Mouse (Mus musculus) CD4-positive, CD25-positive, alpha-beta regulatory T cell, adult 4 months (primary cell): Measurements from ENCODE around the gene Sh3bp5l. TPM values are rescaled to one million over a fixed set of nuclear protein-coding genes. Genes with fewer than 3 reads are reported as not detected.
"Not testable (repeated sequence)": the region's sequence is repeated elsewhere in the genome, so short reads cannot be mapped to it uniquely, and the experiment has no call there.

Experiments used
- ATAC-seq: one replicate; pipeline ENCODE4 v1.8.0; 2017
- polyA plus RNA-seq, 2 experiments: library from polyadenylated mRNA; unstranded; fragments of 100-300 nt; shearing (Covaris generic); gene quantifications; one replicate each; pipeline ENCODE4 v1.2.1; 2017

Gene Sh3bp5l
- polyA plus RNA-seq, result 1 to 10 TPM; 5.3 to 6.3 TPM

DNA sequence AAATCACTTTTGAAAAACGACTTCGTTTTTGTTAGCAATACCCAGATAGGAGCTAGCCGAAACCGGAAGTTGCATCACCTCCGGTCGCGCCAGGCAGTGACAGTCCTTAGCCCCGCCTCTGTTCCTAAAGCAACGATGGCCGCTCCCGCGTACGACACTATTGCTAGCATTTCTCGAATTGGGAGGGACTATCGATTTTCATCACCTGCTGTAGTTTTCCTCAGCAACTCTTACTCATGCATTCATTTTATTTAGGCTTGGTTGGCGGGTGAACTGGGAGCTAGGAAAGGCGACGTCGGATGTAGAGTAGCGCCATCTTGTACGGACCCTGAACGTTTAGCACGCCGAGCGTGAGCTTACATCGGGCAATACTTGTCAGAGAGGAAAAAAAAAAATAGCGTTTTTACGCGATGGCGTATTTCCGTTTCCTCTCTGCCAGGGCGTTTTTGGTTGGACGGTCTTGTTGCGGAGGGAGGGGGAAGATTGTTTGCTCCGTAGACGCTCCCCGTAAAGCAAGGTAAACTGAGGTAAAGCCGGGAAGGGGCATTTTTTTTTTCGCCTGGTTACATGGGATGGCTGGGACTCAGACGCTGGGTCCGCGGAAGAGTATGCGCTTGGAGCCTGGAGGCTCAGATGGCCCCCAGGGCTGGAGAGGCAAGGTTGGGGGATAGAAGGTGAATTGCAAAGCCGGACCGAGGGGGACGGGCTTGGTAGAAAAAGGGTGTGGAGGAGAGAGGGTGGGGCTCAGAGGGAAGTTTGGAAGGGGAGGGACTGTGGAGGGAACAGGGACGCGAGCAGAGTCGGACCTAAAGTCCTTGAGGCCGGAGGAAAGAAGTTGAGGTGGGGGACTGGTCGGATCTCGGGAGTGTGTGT is at the start of gene Sh3bp5l, which contains the start of gene Zfp672:
TSS of gene Sh3bp5l (plus strand) at position 449 of the 873 bp plus-strand sequence.
TSS of gene Zfp672 (minus strand) at position 64 of the 873 bp plus-strand sequence.
- ATAC-seq, result peak; percentile 94

DNA sequence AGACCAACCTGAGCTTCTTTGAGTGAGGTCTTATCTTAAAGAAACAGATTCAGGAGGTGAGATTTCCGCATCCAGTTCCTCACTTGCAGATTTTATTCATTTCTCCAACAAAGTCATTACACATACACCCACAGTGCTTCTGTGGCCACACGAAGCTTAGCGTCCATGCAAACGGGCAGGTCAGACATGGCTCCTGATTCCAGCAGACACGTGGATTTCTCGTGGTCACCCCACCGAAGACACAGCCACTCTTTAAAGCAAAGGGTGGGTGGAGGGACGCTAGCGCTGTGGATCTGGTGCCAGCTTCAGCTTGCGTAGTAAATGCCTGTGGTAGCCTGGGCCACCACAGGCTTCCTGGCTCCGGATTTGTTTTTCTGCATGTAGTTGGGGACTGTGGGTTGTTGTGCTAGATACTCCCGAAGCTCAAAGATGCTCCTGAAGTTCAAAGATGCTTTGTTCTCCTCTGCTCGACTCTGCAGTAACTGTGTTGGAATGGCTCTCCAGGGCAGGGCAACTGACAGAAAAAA is 48.5 kb upstream of the Sh3bp5l start:
- ATAC-seq, result no peak

DNA sequence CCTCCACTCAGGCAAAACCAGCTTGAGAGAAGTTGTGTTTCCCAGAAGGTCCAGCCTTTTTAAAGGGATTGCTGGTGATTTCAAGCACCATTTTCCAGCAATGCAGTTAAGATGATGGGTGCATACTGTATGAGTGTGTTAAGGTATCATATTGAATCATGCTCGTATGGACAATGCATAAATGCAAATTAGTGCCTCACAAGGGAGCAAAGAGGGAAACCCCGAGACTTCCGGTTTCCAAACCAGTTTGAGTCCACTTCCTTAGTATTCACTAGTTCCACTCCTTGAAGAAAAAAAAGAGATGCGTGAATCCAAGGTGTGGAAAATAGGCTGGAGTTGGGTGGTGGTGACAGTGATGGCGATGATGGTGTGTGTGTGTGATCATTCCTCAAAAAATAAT is 48.0 kb upstream of the Sh3bp5l start:
- ATAC-seq, result no peak

DNA sequence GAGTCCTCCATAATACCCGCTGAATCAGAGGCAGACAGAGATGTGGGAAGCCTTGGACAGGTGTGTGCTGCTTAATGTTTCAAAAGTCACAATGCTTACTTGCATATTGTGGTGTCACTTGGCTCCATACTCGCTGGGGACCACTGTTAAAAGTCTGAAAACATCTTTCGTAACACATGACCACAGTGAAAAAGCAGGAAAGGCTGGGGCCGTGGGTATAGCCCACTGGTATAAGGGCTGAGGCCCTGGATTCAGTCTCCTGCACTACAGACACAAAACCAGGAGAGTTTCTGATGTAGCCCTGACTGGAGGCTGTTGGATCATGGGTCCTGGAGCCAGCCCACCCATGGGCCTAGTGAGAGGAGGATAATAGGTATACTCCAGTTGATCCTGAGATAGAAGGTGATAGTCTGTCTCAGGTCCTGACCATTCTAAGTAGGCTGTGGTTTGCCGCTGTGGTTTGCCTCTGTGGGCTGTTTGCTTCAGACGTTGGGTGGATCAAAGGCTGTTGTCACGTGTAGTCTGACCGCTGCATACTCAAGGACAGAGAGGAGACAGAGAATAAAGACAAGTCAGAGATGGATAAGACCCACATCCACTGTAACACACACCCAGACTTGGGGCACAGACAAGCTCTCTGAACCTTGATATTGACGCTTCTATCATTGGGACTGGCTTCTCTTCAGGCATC is 40.4 kb upstream of the Sh3bp5l start:
- ATAC-seq, result no peak

DNA sequence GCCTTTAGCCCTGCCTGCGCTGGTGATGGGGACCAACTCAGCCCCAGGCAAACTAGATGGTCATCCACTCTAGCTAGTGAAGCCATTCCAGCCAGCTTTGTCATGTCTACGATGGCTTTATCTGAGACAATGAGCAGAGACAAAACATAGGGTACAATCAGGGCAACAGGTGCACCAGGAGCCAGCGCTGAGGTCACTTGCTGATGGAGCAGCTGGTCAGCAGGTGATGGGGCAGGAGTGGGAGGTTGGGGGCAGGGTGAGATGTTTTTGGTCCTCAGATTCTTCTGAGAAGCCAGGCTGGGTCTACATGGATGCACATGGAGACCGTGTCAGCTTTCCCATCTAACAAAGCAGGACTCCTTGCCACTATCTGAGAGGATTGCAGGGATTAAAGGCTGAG is 39.7 kb upstream of the Sh3bp5l start:
- ATAC-seq, result no peak

DNA sequence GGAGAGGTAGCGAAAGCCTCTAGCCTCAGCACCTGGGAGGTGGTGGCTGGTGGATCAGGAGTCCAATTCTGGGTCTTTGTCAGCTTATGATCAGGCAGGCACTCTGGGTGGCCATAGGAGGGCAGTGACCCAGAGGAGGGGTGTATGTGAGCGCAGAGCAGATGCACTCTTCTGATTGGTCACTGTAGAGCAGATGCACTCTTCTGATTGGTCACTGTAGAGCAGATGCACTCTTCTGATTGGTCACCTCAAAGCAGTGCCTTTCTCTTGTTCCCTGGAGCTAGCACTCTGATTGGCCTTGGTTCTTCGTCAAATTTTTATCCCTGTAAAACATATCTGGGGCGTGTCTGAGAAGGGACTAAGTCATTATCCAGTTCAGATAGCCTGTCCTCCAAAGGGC is 37.7 kb upstream of the Sh3bp5l start:
- no peak for ATAC-seq

DNA sequence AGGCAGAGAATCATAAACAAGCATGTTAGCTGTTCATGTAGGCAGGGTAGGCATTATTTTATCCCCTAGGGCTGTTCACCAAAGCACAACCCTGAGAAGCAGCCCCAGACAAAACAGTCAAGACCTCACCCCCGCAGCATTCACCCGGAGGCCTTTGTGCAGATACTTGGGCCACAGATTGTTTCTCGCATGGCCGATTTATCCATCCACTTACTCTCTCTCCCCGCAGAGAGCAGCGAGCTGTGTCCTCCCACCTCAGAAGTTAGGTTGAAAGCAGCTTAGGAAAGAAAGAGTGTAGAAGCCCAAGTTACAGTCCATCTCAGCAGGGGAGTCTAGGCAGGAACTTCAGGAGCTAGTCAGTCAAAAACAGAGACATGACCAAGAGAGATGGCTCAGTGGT is 33.1 kb upstream of the Sh3bp5l start:
- no peak for ATAC-seq

DNA sequence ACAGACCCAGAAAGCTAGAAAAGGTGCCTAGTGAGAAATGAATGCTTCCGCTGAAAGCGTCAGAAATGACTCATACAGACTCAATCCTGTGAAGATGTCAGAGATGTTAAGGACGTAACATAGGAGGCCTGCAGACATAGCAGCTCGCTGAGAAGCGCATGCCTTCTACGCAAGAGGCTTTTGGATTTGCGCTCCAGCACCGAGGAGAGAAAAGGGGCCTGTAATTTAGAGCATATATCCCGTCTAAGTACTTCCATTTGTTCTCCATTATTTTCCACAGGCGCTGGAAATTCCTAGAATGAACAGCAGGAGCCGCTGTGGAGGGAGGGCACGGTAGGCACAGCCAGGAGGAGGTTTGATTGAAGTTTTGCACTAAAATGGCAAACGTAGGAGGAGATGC is 29.5 kb upstream of the Sh3bp5l start:
- peak; percentile 49 for ATAC-seq

DNA sequence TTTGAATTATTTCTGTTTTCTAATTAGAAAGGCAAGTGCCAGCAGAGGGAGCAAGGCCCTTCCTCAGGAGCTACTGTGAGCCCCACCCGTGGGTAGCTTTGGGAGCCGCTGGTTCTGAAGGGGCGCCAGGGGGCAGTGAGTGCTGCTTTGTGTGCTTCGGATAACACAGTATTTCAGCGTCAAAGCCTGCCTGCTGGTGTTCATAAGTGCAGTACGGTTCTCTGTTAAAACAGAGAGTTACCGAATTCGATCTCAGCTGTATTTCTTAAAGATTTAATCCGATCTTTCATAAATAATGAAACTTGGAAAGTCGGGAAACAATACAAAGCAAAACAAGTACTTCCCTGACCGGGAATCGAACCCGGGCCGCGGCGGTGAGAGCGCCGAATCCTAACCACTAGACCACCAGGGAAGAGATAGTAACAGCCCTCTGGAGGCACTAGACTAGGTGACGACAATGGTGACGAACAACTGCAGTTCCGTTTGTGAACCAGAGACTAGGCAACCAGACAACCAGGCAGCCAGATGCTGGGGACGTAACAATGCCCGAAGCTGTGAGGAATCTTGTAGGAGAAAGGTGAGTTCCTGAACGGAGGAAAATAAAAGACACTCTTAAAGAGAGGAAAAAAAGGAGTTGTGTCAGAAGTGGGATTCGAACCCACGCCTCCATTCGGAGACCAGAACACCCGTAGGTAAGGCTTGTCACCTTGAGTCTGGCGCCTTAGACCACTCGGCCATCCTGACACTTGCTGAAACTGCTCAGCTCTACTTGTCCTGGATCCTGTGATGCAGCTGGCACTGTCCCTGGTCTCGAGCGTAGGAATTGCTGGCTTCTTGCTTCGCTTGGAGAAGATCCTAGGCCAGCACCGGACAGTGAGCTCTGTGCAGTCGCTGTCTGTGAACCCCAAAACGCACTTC is 28.4 kb upstream of the Sh3bp5l start:
- ATAC-seq, result peak; percentile 75

DNA sequence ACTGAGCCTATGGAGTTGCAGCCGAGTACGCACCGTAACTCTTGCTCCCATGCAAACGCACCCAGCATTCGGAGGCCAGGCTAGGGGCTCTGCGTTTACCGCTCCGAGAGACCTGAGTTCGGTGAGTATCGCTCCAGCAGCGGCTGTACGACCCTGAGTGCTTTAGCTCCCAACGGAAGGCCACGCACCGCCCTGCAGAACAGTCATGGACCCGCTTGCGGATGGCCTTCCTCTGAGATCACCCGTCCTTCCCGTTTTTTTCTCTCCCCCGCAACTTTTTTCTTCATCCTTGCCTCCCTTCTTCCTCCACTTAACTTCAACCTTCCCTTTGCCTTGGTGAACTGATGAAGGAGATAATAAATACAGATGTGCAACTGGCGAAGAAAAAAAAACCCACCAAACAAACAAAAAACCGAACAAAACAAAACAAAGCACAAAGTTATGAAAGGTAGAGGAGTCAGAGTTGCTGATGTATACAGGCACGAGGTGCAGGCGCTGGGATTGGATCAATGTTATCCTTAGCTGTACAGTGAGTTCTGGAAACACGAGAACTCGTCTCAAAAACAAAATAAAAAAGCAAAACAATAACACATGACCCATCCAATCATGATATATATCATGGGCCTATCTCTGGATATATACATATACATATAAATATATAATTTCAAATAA is 27.6 kb upstream of the Sh3bp5l start:
- ATAC-seq, result peak; percentile 9

DNA sequence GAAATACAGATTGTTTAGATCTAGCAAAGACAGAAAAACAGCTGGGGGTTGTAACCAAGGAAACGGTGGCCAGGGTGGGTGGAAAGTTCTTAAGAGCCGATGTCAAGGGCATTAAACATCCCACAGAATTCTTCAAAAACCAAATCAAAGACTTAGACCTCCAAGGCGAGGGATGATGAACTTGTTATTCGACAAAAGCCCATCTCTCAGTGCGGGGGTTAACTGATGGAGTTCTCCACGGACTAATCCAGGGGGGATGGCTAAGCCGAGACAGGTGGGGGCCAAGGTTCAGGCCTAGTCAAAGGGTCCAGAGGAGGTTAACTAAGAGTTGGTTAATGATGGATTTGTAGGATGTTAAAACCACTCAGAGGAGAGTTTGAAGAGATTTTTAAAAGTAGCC is 26.9 kb upstream of the Sh3bp5l start:
- no peak for ATAC-seq

DNA sequence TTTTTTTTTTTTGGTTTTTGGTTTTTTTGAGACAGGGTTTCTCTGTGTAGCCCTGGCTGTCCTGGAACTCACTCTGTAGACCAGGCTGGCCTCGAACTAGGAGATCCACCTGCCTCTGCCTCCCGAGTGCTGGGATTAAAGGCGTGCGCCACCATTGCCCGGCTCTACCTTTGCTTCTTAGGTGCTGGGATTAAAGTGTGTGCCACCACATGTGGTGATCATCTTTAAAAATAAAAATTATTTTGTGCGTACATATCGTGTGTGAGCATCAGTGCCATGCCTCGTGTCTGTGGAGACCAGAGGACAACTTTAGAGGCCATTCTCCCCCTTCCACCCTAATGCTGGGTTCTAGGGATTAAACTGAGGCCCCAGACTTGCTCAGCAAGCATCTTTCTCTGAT is 25.2 kb upstream of the Sh3bp5l start:
- not testable (repeated sequence) for ATAC-seq

DNA sequence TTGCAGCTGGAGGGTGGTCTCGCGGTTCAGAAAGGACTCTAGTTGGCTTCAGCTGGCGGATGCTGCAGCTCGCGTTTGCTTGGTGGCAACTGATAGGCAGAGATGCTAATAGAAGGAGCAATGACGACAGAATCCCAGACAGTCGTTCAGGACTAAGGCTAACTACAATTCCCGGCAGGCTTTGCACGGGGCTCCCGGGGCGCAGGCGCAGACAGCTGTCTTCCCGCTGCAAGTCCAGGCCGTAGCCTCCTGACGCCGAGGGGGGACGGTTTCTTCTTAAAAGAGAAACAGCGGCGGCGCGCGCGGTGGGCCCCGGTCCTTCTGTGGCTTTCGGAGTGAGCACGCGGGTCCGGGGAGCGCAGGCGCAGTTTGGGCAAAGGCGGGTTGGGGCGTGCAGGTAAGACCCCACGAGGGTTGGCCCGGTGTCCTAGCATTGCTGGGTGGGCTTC is 23.6 kb upstream of the Sh3bp5l start, which contains the start of gene Zfp692:
TSS of gene Zfp692 (plus strand) at position 210 of the 449 bp plus-strand sequence.
- peak; percentile 67 for ATAC-seq

DNA sequence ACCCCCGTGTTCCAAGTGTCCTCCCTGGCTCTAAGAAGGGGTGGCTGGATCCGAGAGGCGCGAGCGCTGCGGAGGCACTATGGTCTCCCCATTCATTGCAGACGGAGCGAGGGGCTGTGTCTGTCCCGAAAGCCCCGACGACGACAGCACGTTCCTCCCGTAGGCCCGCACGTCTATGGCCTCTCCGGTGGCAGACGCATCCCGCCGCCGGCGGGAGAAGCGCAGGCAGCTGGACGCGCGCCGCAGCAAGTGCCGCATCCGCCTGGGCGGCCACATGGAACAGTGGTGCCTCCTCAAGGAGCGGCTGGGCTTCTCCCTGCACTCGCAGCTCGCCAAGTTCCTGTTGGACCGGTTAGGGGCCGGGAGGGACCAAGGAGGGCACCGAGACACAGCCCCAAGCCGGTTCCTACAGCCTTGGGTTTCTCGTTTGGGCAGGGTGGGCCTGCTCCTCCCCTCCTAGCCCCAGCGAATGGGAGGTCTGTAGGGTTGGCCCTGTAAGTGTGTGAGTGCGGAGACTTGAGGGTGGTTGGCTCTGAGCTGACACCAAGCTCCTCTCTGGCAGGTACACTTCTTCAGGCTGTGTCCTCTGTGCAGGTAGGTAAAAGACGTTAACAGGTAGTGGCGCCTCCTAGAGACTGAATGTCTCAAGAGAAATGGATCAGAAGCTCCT is 23.0 kb upstream of the Sh3bp5l start:
- ATAC-seq, result peak; percentile 37

DNA sequence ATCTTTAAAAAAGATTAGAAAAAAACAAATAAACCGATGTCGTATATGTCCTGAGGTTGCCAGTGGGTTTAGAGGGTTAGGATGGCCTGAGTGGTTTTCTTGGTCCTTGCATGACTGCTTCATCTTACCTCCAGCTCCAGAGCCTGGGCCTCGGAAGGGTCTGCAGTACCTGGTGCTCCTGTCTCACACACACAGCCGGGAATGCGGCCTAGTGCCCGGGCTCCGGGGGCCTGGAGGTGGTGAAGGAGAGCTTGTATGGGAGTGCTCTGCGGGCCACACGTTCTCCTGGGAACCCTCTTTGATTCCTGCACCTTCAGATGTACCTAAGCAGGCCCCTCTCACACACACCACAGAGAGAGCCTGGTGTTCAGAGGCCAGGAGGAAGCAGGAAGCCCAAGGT is 21.9 kb upstream of the Sh3bp5l start:
- no peak for ATAC-seq

DNA sequence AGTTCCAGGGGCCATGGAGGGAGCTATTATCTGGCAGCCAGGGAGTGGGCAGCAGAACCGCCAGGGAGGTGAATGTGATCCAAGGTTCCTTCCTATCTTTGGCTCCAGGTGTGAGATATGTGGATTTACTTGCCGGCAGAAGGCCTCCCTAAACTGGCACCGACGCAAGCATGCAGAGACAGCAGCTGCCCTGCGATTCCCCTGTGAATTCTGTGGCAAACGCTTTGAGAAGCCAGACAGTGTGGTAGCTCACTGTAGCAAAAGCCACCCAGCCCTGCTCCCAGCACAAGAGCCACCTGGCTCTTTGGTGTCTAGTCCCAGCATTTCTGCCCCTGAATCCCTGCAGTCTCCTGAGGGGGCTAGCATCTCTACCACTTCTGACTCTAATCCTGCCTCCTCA is 16.5 kb upstream of the Sh3bp5l start:
- ATAC-seq, result no peak

DNA sequence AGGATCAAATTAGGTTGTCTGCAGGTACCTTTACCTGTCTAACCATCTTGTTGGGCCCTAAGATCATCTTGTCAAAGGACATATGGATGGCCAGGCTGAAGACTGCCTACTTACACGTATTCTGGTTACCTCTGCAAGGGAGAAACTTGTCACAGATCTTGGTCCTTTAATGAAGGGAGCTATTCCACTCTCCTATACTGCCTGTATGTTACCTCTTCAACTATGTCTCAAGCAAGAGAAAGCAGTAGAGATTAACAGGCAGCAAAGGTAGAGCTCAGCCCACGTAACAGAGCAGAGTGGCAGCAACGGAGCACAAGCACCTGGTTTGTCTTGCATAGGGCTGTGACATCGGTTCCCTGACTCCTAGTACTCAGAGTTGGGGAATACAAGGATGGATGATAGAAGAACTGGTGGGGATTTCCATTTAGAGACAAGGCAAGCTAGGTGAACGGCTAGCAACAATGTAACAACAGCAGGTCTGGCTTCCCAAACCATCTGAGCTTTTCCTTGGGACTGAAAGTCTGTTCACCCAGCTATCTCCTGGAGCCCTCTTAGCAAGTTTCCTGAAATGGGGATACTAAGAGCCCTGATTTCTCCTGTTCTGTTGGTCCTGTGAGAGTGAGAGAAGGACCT is 14.9 kb upstream of the Sh3bp5l start:
- ATAC-seq, result no peak

DNA sequence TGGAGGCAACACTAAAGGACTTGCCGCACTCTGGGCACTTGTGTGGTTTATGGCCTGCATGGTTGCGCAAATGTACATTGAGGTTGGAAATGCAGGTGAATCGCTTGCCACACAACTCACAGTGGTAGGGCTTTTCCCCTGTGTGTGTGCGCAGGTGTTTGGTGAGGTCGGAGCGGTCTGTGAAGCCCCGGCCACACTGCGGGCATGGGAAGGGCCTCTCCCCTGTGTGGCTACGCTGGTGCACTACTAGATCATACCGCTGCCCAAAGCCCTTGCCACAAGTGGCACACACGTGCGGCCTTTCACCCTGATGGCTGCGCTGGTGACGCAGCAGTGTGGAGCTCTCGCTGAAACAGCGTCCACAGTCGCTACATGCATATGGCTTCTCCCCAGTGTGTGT is 14.2 kb upstream of the Sh3bp5l start:
- ATAC-seq, result no peak

DNA sequence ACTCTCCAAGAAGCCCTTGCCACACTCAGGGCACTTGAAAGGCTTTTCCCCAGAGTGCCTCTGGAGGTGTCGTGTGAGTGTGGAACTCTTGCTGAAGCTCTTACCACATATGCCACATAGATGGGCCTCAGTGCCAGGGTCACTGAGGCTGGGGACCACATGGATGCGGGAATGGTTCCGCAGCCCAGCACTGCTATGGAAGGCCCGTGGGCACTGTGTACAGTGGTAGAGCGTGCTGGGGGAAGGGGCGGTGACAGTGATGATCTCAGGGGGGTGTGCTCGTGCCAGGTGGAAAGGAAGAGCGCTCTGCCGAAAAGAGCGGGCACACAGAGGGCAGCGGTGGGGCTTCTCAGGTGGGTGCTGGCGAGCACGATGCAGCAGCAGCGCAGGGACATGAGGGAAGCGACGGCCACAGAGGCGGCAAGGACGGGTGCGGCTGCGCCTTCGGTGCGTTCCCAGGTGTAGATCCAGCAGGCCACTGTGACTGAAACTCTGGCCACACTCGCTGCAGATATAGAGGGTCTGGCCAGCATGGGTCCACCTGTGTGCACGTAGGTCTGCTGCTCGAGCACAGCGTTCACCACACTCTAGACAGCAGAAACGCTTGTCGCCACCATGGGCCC is 13.6 kb upstream of the Sh3bp5l start:
- ATAC-seq, result no peak
